ENCODE assay signal across 23 mouse cellular contexts in the genomic region with DNA sequence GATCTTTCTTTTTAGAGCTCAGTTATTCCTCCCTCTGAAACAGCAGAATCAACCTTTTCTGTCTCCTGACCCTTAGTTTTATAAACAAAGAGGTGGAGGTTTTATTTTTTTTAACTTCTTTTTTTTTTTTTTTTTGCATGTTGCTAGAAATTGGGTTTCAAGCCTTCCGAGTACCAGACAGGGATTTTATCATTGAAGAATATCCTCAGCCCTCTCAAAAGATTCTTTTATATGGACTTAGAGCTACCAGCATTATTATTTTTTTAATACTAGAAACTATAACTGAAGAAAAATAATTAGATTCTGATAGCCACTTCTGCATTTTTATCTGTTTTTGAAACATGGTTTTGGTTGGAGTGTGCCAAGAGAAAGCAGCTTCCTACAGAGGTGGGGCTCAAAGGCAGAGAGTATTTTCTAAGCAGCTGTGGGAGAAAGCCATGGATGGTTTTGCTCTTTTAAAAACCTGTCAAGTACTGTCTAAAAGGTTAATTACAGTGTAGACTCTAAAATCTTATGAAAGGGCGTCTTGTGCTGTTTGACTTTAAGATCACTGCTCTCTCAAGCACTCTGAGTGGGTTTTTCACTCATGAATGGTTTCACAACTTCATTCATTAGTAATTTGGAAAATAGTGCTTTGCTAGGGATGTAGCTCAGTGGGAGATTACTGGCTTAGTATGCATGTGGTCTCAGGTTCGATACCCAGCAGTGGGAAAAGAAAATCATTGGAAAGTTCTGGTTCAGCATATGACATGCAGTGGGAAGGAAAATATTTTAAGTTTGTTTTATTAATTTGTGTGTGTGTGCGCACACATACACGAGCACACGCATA.
DNase-seq lines count a peak whose midpoint lies in the region; ATAC-seq and TF ChIP-seq lines count a peak whose summit lies in the region.
"Had no signal": no experiment of that assay in that cellular context is flagged by ENCODE, and none has a peak within 500 bp of the region (broad histone marks: within the 10 kb centered on the region; RNA-seq: fewer than 3 reads in every experiment).

No protein-coding gene starts in this region.

- no peak overlapping the region for H3K9ac ChIP-seq in forebrain, postnatal 0 days
- no peak overlapping the region for H3K9ac ChIP-seq in forebrain, embryonic 11.5 days (ENCODE audit: low read length)
- peak overlapping the region; percentile 64 for H3K9ac ChIP-seq in MEL (ENCODE audit: control insufficient read depth, low read depth, low read length, poor library complexity, severe bottlenecking)
- no peak overlapping the region for H3K9ac ChIP-seq in kidney, embryonic 14.5 days (ENCODE audit: low read depth, low read length)
- H3K9ac ChIP-seq: embryonic facial prominence, embryonic 12.5 days; forebrain, embryonic 12.5 days had no signal

- 75% methylated on average over 6 of the region's 6 CpGs for WGBS in forebrain, postnatal 0 days
- WGBS in forebrain, embryonic 11.5 days, result 80% methylated on average over 6 of the region's 6 CpGs
- 79% methylated on average over 6 of the region's 6 CpGs for WGBS in kidney, embryonic 14.5 days

- peaks cover 3% of the 10 kb centered on the region; the same call in 1 of the 2 replicates for H3K4me1 ChIP-seq in forebrain, postnatal 0 days (ENCODE audit: insufficient read depth)
- no peaks in the 10 kb centered on the region for H3K4me1 ChIP-seq in forebrain, embryonic 11.5 days (replicated peaks; ENCODE audit: control insufficient read depth, insufficient read depth, low read length)
- H3K4me1 ChIP-seq in MEL (ENCODE audit: control insufficient read depth in 1 of 2, insufficient read depth in 2 of 2, low read length in 2 of 2), result peaks cover 48 to 63% of the 10 kb centered on the region in 2 experiments
- 0 out of 2 replicates have a peak, but pooled peaks cover 5% of the 10 kb centered on the region for H3K4me1 ChIP-seq in kidney, embryonic 14.5 days (ENCODE audit: control insufficient read depth, insufficient read depth, low read length)
- H3K4me1 ChIP-seq: embryonic facial prominence, embryonic 12.5 days; forebrain, embryonic 12.5 days had no signal

- TF ChIP-seq EP300 in MEL (IDR thresholded peaks at IDR 0.05; ENCODE audit: low read depth in 1 of 2, low read length in 2 of 2), result peak; percentile 97 to 98

- no peak for DNase-seq in forebrain, postnatal 0 days
- no peak for DNase-seq in forebrain, embryonic 11.5 days (ENCODE audit: low spot score)
- peak; percentile 91 for DNase-seq in MEL (ENCODE audit: low read depth, low spot score)
- peak; percentile 5 for DNase-seq in brain, embryonic 14.5 days (ENCODE audit: low read depth)
- no peak for DNase-seq in adrenal gland, adult 8-10 months
- DNase-seq: adrenal gland, postnatal 10 days; adrenal gland, postnatal 25 days; B cell, adult 2 months; cerebellum, adult 11-12 months; cerebellum, adult 2 months; cerebellum, adult 9-10 months; cerebellum, postnatal 10 days; cerebellum, postnatal 25 days had no signal

- no peaks in the 10 kb centered on the region for H3K9me3 ChIP-seq in forebrain, postnatal 0 days (ENCODE audit: low read length)
- H3K9me3 ChIP-seq in forebrain, embryonic 11.5 days (ENCODE audit: control insufficient read depth, low read length), result no peaks in the 10 kb centered on the region
- no peaks in the 10 kb centered on the region for H3K9me3 ChIP-seq in MEL (replicated peaks; ENCODE audit: insufficient read depth, low read length)
- H3K9me3 ChIP-seq in kidney, embryonic 14.5 days (ENCODE audit: control insufficient read depth, low read length), result no peaks in the 10 kb centered on the region
- H3K9me3 ChIP-seq: embryonic facial prominence, embryonic 10.5 days; embryonic facial prominence, embryonic 12.5 days; forebrain, embryonic 12.5 days; G1E had no signal

- peak; percentile 32; the same call in 1 of the 2 replicates for ATAC-seq in forebrain, postnatal 0 days
- no peak for ATAC-seq in forebrain, embryonic 11.5 days (replicated peaks; ENCODE audit: low FRiP score)
- no peak for ATAC-seq in kidney, embryonic 14.5 days (ENCODE audit: low FRiP score, low TSS enrichment)
- ATAC-seq: activated CD4-positive, CD25-positive, alpha-beta regulatory T cell, adult 4 months; CD4-positive, CD25-positive, alpha-beta regulatory T cell, adult 4 months; forebrain, embryonic 14.5 days; forebrain, embryonic 16.5 days; Patski had no signal

- TF ChIP-seq CTCF in forebrain, postnatal 0 days (IDR thresholded peaks at IDR 0.05; ENCODE audit: low read depth), result no peak
- TF ChIP-seq CTCF in MEL (IDR thresholded peaks at IDR 0.05 in 2 of 3, conservative IDR thresholded peaks at IDR 0.05 in 1 of 3; ENCODE audit: control insufficient read depth in 1 of 3, insufficient read depth in 1 of 3, low read depth in 2 of 3, low read length in 3 of 3, poor library complexity in 1 of 3, severe bottlenecking in 1 of 3), result no peak
- no peak for TF ChIP-seq CTCF in brain, embryonic 14.5 days (IDR thresholded peaks at IDR 0.05; ENCODE audit: borderline replicate concordance, extremely low read depth, insufficient read depth, insufficient read length)

- no peak overlapping the region for H3K4me3 ChIP-seq in forebrain, postnatal 0 days (ENCODE audit: low read depth, low read length)
- H3K4me3 ChIP-seq in forebrain, embryonic 11.5 days (ENCODE audit: low read depth, low read length), result no peak overlapping the region
- H3K4me3 ChIP-seq in MEL (ENCODE audit: control insufficient read depth in 1 of 2, insufficient read depth in 1 of 2, low read depth in 2 of 2, low read length in 2 of 2), result peak overlapping the region; percentile 35 to 41
- no peak overlapping the region for H3K4me3 ChIP-seq in kidney, embryonic 14.5 days (ENCODE audit: low read length)
- H3K4me3 ChIP-seq: embryonic facial prominence, embryonic 10.5 days; embryonic facial prominence, embryonic 12.5 days; forebrain, embryonic 12.5 days had no signal

- TF ChIP-seq RAD21 in MEL (IDR thresholded peaks at IDR 0.05; ENCODE audit: low read depth, low read length), result no peak; the same call in none of the 2 replicates

- no peaks in the 10 kb centered on the region for H3K79me2 ChIP-seq in MEL (ENCODE audit: control insufficient read depth, insufficient read depth, low read length, poor library complexity)

- H3K4me2 ChIP-seq in forebrain, postnatal 0 days (ENCODE audit: low read depth), result no peak overlapping the region
- H3K4me2 ChIP-seq in forebrain, embryonic 11.5 days (ENCODE audit: low read depth, low read length, severe bottlenecking), result no peak overlapping the region
- no peak overlapping the region for H3K4me2 ChIP-seq in kidney, embryonic 14.5 days (replicated peaks; ENCODE audit: low read depth, low read length)
- H3K4me2 ChIP-seq: embryonic facial prominence, embryonic 12.5 days; forebrain, embryonic 12.5 days had no signal

- peak in 1 of 2 experiments; percentile 51; a peak in 2 of 4 replicates for TF ChIP-seq POLR2A in MEL (IDR thresholded peaks at IDR 0.05; ENCODE audit: control insufficient read depth in 1 of 2, insufficient read depth in 1 of 2, low read depth in 1 of 2, low read length in 2 of 2, poor library complexity in 1 of 2)
- TF ChIP-seq POLR2A in brain, embryonic 14.5 days (IDR thresholded peaks at IDR 0.05; ENCODE audit: borderline replicate concordance, extremely low read depth, insufficient read depth, insufficient read length, poor library complexity, severe bottlenecking), result no peak

- H3K27ac ChIP-seq in forebrain, postnatal 0 days (ENCODE audit: low read depth, low read length), result no peak overlapping the region
- no peak overlapping the region for H3K27ac ChIP-seq in forebrain, embryonic 11.5 days (ENCODE audit: low read depth, low read length)
- H3K27ac ChIP-seq in MEL (ENCODE audit: control insufficient read depth, low read depth, low read length), result peak overlapping the region; percentile 99
- H3K27ac ChIP-seq in kidney, embryonic 14.5 days (ENCODE audit: low read depth, low read length), result no peak overlapping the region
- H3K27ac ChIP-seq: embryonic facial prominence, embryonic 10.5 days; embryonic facial prominence, embryonic 12.5 days; forebrain, embryonic 12.5 days had no signal

- H3K27me3 ChIP-seq in forebrain, postnatal 0 days (ENCODE audit: insufficient read depth, low read length), result no peaks in the 10 kb centered on the region
- H3K27me3 ChIP-seq in forebrain, embryonic 11.5 days (ENCODE audit: control insufficient read depth, insufficient read depth, low read length), result no peaks in the 10 kb centered on the region
- no peaks in the 10 kb centered on the region for H3K27me3 ChIP-seq in MEL (ENCODE audit: control insufficient read depth in 1 of 2, insufficient read depth in 2 of 2, low read length in 2 of 2)
- no peaks in the 10 kb centered on the region; the same call in 1 of the 2 replicates for H3K27me3 ChIP-seq in kidney, embryonic 14.5 days (ENCODE audit: control insufficient read depth, insufficient read depth, low read length)
- H3K27me3 ChIP-seq: embryonic facial prominence, embryonic 12.5 days had no signal

- no peaks in the 10 kb centered on the region for H3K36me3 ChIP-seq in forebrain, postnatal 0 days (ENCODE audit: insufficient read depth)
- no peaks in the 10 kb centered on the region for H3K36me3 ChIP-seq in forebrain, embryonic 11.5 days (ENCODE audit: control insufficient read depth, insufficient read depth, low read length)
- H3K36me3 ChIP-seq in MEL (ENCODE audit: control insufficient read depth in 1 of 2, insufficient read depth in 2 of 2, low read length in 2 of 2), result peaks cover 0 to 67% of the 10 kb centered on the region in 2 experiments; a peak in 2 of 4 replicates
- H3K36me3 ChIP-seq in kidney, embryonic 14.5 days (ENCODE audit: control insufficient read depth, insufficient read depth, low read length), result no peaks in the 10 kb centered on the region
- H3K36me3 ChIP-seq: embryonic facial prominence, embryonic 10.5 days; embryonic facial prominence, embryonic 12.5 days; forebrain, embryonic 12.5 days; G1E had no signal

TF ChIP-seq in MEL, 35 proteins besides CTCF, POLR2A, EP300 and RAD21 (continues in another document):
- peak; percentile 94 for TF ChIP-seq TCF12 (IDR thresholded peaks at IDR 0.05; ENCODE audit: low read depth, low read length)
- TF ChIP-seq ELF1 (IDR thresholded peaks at IDR 0.05; ENCODE audit: low read depth, low read length), result no peak
- peak; percentile 87 for TF ChIP-seq RCOR1 (IDR thresholded peaks at IDR 0.05; ENCODE audit: low read depth, low read length)
- TF ChIP-seq ZKSCAN1 (IDR thresholded peaks at IDR 0.05; ENCODE audit: low read depth, low read length), result no peak
- TF ChIP-seq TBP (IDR thresholded peaks at IDR 0.05; ENCODE audit: low read depth, low read length), result peak; percentile 96
- peak; percentile 63; the same call in 1 of the 2 replicates for TF ChIP-seq MAFK (IDR thresholded peaks at IDR 0.05; ENCODE audit: borderline replicate concordance, low read depth, low read length)
- TF ChIP-seq ZNF384 (IDR thresholded peaks at IDR 0.05; ENCODE audit: low read depth, low read length), result peak; percentile 85
- peak; percentile 65 for TF ChIP-seq MAX (IDR thresholded peaks at IDR 0.05; ENCODE audit: low read length)
- no peak; the same call in 1 of the 2 replicates for TF ChIP-seq MEF2A (IDR thresholded peaks at IDR 0.05; ENCODE audit: extremely low read depth, insufficient replicate concordance, low read depth, low read length, poor library complexity, severe bottlenecking)
- 0 out of 2 replicates have a peak, but pooled peaks have one; percentile 50 for TF ChIP-seq E2F4 (IDR thresholded peaks at IDR 0.05; ENCODE audit: borderline replicate concordance, low read depth, low read length)

Comparison
In these comparisons a context has a peak if more than half of its experiments do, and no peak if none do; other contexts are left out.
1. DNase-seq: peak in MEL (single experiment) and brain, embryonic 14.5 days (single experiment); none in forebrain, postnatal 0 days (single experiment), forebrain, embryonic 11.5 days (single experiment) and adrenal gland, adult 8-10 months (single experiment).
2. H3K4me3 ChIP-seq: peak in MEL (2 of 2); none in forebrain, postnatal 0 days (single experiment), forebrain, embryonic 11.5 days (single experiment) and kidney, embryonic 14.5 days (single experiment).